Mouse (Mus musculus): ENCODE measurements at regions not wholly inside any gene's neighbourhood (a gene's known extent, or its start where the extent isn't known, plus 50 kb on each side); places are given as distances from the start of the nearest gene placed in this dataset.
A peak's percentile ranks its signal among the peaks of the same experiment; 100 is the strongest.

GRCm38 (mm10) chr7:70972023-70972400, 379.3 kb downstream of the Gm10295 start:
- H3K27me3 ChIP-seq: no peaks in the 10 kb centered on the region
- no peak overlapping the region for H3K4me3 ChIP-seq
- no peak overlapping the region for H3K9ac ChIP-seq
- no peak for ATAC-seq (ENCODE audit: low read depth)
- no peaks in the 10 kb centered on the region for H3K9me3 ChIP-seq
- peaks cover 11% of the 10 kb centered on the region for H3K4me1 ChIP-seq (replicated peaks)
- no peaks in the 10 kb centered on the region for H3K36me3 ChIP-seq
- 22% methylated on average over 3 of the region's 3 CpGs for WGBS
- H3K4me2 ChIP-seq: no peak overlapping the region
- H3K27ac ChIP-seq (replicated peaks): no peak overlapping the region

DNA sequence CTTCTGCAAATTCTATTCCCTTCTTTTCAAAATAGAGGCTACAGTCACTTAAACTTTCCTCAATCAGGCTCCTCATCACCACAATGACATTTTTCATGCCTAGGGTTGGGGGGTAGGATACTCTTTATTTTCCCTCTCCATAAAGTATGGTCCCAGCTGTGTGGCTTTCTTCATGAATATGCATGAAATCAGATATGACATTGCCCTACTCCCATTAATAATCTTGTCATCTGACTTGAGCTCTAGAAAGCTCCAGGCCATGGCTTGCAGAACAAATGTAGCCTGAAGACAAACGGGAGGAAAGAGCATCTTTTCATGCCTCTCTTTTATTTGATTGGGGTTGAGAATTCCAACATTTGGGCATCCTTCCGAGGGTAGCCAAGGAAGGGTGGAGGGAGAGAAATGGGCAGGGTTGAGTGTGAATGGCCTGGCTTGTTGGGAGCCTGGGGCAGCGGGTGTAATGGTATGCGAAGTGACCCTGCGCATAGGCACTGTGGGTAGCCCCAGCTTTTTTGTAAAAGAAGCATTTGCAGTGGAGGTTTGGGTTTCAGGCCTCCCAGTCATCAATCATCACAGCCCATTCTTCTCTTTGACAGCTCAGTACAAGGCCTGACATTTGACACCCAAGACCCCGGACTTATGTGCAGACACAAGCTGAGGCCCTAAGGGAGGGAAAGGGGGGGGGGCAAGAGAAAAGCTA, 379.8 kb downstream of the Gm10295 start:
- Histone ChIP-seq H3K9ac (no peak overlapping the region), H3K27ac (replicated peaks) (no peak overlapping the region), H3K9me3 (no peaks in the 10 kb centered on the region), H3K4me2 (no peak overlapping the region), H3K36me3 (no peaks in the 10 kb centered on the region), H3K27me3 (no peaks in the 10 kb centered on the region), H3K4me1 (replicated peaks) (peaks cover 11% of the 10 kb centered on the region), H3K4me3 (no peak overlapping the region)
- 0 out of 2 replicates have a peak, but pooled peaks have one; percentile 19 for ATAC-seq (ENCODE audit: low read depth)
- WGBS: 4% methylated on average over 6 of the region's 6 CpGs

DNA sequence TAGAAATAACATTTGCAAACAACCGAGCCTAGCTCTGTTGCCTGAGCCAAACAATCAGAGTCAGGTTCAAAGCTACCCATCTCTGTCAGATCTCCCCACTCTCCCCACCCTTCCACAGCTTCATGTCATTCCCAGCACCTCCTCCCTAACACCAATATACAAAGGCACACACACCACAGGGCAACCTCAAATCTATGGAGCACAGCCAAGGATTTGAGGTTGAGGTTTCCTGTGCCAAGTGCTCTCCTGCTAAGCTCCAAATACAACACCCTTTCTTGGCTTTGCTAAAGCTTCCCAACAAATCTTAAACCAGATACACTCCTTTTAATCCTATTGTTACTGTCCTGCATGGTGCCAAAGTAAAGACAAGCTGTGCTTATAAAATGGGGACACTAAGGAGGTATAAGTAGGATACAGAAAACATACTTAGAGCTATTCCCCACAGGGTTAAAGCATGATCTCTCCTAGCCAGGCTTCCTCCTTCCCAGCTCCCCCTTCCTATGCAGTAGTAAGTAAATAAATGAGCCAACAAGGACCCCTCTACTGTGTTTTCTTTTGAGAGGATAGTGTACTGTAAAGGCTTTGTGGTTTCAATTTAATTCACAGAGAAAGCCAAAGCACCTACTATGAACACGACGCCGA, 398.8 kb downstream of the Gm10295 start:
- peak; percentile 23; the same call in 1 of the 2 replicates for ATAC-seq (ENCODE audit: low read depth)
- Histone ChIP-seq H3K27me3 (no peaks in the 10 kb centered on the region), H3K4me1 (replicated peaks) (no peaks in the 10 kb centered on the region), H3K4me2 (no peak overlapping the region), H3K27ac (replicated peaks) (no peak overlapping the region), H3K36me3 (no peaks in the 10 kb centered on the region), H3K9ac (no peak overlapping the region), H3K4me3 (no peak overlapping the region), H3K9me3 (no peaks in the 10 kb centered on the region)
- WGBS: 76% methylated on average over 4 of the region's 4 CpGs

- H3K36me3 ChIP-seq: no peaks in the 10 kb centered on the region
- H3K27me3 ChIP-seq: no peaks in the 10 kb centered on the region
- H3K9ac ChIP-seq: no peak overlapping the region
- no peak overlapping the region for H3K27ac ChIP-seq (replicated peaks)
- no peaks in the 10 kb centered on the region for H3K4me1 ChIP-seq (replicated peaks)
- no peak overlapping the region for H3K4me3 ChIP-seq
- H3K9me3 ChIP-seq: no peaks in the 10 kb centered on the region
- no peak for ATAC-seq (ENCODE audit: low read depth)
- WGBS: 85% methylated on average over 5 of the region's 5 CpGs
- no peak overlapping the region for H3K4me2 ChIP-seq
Observed at GRCm38 (mm10) chr7:70948281-70948680, 403.0 kb downstream of the Gm10295 start.

- WGBS: 71% methylated on average over 2 of the region's 2 CpGs
- Histone ChIP-seq H3K27me3 (no peaks in the 10 kb centered on the region), H3K9me3 (no peaks in the 10 kb centered on the region), H3K4me2 (no peak overlapping the region), H3K9ac (no peak overlapping the region), H3K36me3 (no peaks in the 10 kb centered on the region), H3K4me1 (replicated peaks) (no peaks in the 10 kb centered on the region), H3K27ac (replicated peaks) (no peak overlapping the region), H3K4me3 (no peak overlapping the region)
- ATAC-seq (ENCODE audit: low read depth): no peak
Observed at GRCm38 (mm10) chr7:70946260-70946659, 405.0 kb downstream of the Gm10295 start.

- Histone ChIP-seq H3K4me1 (replicated peaks) (0 out of 2 replicates have a peak, but pooled peaks cover 7% of the 10 kb centered on the region), H3K9me3 (peaks cover 5% of the 10 kb centered on the region; the same call in 1 of the 2 replicates), H3K27me3 (no peaks in the 10 kb centered on the region; the same call in 1 of the 2 replicates), H3K9ac (no peak overlapping the region), H3K36me3 (no peaks in the 10 kb centered on the region), H3K4me3 (no peak overlapping the region), H3K4me2 (no peak overlapping the region), H3K27ac (replicated peaks) (no peak overlapping the region)
- WGBS: 16% methylated on average over 6 of the region's 6 CpGs
- no peak for ATAC-seq (ENCODE audit: low read depth)
Observed at GRCm38 (mm10) chr7:70930911-70931310, 420.4 kb downstream of the Gm10295 start.

- no peak; the same call in 1 of the 2 replicates for ATAC-seq (ENCODE audit: low read depth)
- H3K36me3 ChIP-seq: no peaks in the 10 kb centered on the region
- H3K4me2 ChIP-seq: peak overlapping the region; percentile 44
- H3K27me3 ChIP-seq: no peaks in the 10 kb centered on the region; the same call in 1 of the 2 replicates
- H3K9me3 ChIP-seq: peaks cover 6% of the 10 kb centered on the region; the same call in 1 of the 2 replicates
- peak overlapping the region; percentile 20 for H3K4me3 ChIP-seq
- WGBS: 15% methylated on average over 11 of the region's 11 CpGs
- H3K27ac ChIP-seq (replicated peaks): no peak overlapping the region
- H3K9ac ChIP-seq: no peak overlapping the region
- 0 out of 2 replicates have a peak, but pooled peaks cover 7% of the 10 kb centered on the region for H3K4me1 ChIP-seq (replicated peaks)
Observed at GRCm38 (mm10) chr7:70929935-70930334, 421.4 kb downstream of the Gm10295 start.

- H3K4me1 ChIP-seq (replicated peaks): 0 out of 2 replicates have a peak, but pooled peaks cover 7% of the 10 kb centered on the region
- no peak overlapping the region for H3K27ac ChIP-seq (replicated peaks)
- no peak for ATAC-seq (ENCODE audit: low read depth)
- WGBS: 51% methylated on average over 3 of the region's 3 CpGs
- no peaks in the 10 kb centered on the region; the same call in 1 of the 2 replicates for H3K27me3 ChIP-seq
- H3K4me3 ChIP-seq: no peak overlapping the region
- H3K9ac ChIP-seq: no peak overlapping the region
- peaks cover 6% of the 10 kb centered on the region; the same call in 1 of the 2 replicates for H3K9me3 ChIP-seq
- H3K36me3 ChIP-seq: no peaks in the 10 kb centered on the region
- no peak overlapping the region for H3K4me2 ChIP-seq
Observed at GRCm38 (mm10) chr7:70928001-70928400, 423.3 kb downstream of the Gm10295 start.

DNA sequence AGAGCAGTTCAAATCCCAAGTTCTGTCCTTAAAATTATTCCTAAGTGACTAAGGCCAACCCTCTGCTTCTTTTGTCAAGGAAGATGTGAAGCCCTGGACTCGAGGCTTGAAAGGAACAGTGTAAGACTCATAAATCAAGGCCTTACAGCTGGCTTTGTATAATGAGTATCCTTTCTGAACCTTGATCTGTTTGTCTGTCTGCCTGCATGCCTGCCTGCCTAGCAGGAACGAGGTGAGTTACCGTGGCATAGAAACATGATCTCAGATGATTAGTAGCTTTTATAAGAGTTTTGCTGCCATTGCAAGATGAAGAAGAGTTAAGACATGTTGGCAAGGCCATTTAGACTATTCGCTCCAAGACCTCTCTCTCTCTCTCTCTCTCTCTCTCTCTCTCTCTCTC, 434.3 kb downstream of the Gm10295 start:
- Histone ChIP-seq H3K27ac (replicated peaks) (no peak overlapping the region), H3K9ac (no peak overlapping the region), H3K36me3 (no peaks in the 10 kb centered on the region), H3K4me2 (no peak overlapping the region), H3K4me3 (no peak overlapping the region), H3K27me3 (no peaks in the 10 kb centered on the region), H3K4me1 (replicated peaks) (no peaks in the 10 kb centered on the region), H3K9me3 (no peaks in the 10 kb centered on the region)
- 30% methylated on average over 4 of the region's 4 CpGs for WGBS
- no peak for ATAC-seq (ENCODE audit: low read depth)

DNA sequence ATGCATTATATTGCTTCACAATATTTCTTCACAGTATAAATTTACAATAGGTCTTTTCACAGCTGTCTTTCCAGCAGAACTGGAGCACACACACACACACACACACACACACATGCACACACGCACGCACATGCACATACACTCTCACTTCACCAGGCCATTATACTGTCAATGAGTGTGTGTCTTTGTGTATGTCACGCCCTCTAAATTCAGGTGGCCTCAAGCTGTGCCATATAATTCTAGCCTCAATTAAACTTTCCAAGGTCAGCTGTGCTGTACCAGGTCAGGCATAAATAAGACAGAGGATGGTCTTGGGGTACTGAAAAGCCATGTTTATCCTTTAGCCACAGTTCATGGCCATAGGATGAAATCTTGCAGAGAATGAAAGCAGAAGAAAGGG, 442.4 kb downstream of the Gm10295 start:
- Histone ChIP-seq H3K27me3 (no peaks in the 10 kb centered on the region), H3K4me2 (no peak overlapping the region), H3K9ac (no peak overlapping the region), H3K36me3 (no peaks in the 10 kb centered on the region), H3K4me3 (no peak overlapping the region), H3K4me1 (replicated peaks) (0 out of 2 replicates have a peak, but pooled peaks cover 4% of the 10 kb centered on the region), H3K27ac (replicated peaks) (no peak overlapping the region), H3K9me3 (no peaks in the 10 kb centered on the region)
- 32% methylated on average over 3 of the region's 3 CpGs for WGBS
- no peak for ATAC-seq (ENCODE audit: low read depth)

- H3K27ac ChIP-seq (replicated peaks): no peak overlapping the region
- no peak overlapping the region for H3K9ac ChIP-seq
- 91% methylated on average over 2 of the region's 2 CpGs for WGBS
- H3K36me3 ChIP-seq: no peaks in the 10 kb centered on the region
- no peaks in the 10 kb centered on the region for H3K9me3 ChIP-seq
- no peaks in the 10 kb centered on the region for H3K27me3 ChIP-seq
- no peak for ATAC-seq (ENCODE audit: low read depth)
- H3K4me1 ChIP-seq (replicated peaks): no peaks in the 10 kb centered on the region
- no peak overlapping the region for H3K4me2 ChIP-seq
- no peak overlapping the region for H3K4me3 ChIP-seq
Observed at GRCm38 (mm10) chr7:70891700-70892099, 459.6 kb downstream of the Gm10295 start.

DNA sequence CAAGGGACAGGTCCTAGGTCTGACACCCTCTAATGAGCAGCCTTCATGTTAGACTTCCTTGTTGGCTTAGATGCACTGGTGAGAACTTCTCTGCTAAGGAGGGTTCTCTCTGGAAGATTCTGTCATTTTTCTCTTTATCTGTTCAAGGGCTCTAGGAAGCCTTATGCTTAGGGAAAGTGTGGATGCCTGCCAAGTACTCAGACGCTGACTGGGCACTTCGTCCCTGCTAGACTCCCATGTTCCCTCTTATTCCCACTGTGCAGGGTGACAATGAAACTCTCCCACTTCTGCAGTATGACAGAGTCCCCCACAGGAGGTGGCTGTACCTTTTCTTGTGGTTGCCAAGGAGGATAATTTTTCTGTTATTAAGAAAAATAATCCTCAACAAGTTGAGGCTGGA, 470.8 kb downstream of the Gm10295 start:
- Histone ChIP-seq H3K4me1 (replicated peaks) (no peaks in the 10 kb centered on the region), H3K4me3 (no peak overlapping the region), H3K4me2 (no peak overlapping the region), H3K9me3 (no peaks in the 10 kb centered on the region), H3K36me3 (no peaks in the 10 kb centered on the region), H3K9ac (no peak overlapping the region), H3K27ac (replicated peaks) (no peak overlapping the region), H3K27me3 (no peaks in the 10 kb centered on the region)
- no peak for ATAC-seq (ENCODE audit: low read depth)
- 57% methylated on average over 2 of the region's 2 CpGs for WGBS
